Comparison of ENCODE assay signal across 9 mouse cellular contexts in the genomic region with DNA sequence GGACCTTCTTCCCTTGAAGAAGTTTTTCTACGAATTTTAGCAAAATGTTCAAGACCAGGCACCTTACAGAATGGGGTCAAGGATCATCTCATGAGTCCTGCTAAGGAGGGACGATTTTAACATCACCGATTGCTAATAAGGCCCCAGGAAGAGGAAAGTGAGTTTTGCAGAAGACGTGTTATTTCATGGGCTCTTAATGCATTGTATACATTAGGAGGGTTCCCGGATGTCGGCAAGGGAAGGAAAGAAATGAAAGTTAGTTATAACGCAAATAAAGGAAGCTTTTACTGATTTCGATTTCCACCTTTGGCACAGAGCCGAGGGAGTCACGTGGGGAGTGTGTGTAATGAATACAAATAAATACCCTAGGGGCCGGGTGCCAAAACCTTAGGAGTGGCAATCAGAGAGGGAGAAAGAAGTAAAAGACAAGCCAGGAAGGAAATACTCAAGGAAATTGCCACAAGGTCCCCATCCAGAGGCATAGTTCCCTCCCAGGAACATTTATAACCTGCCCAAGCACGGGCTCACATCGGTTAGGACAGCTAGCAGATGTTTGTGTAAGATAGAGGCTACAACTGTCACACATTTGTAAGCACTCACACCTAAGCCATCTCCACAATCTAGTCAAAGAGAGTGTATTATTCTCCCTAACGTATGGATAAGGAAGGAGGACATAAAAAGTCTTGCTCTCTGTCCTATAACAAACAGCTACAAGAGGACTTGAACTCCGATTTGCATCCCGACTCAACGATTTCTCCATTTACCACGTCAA. TPM values are rescaled to one million over a fixed set of nuclear protein-coding genes. Genes with fewer than 3 reads are reported as not detected.
DNase-seq lines count a peak whose midpoint lies in the region; ATAC-seq and TF ChIP-seq lines count a peak whose summit lies in the region.
"Had no signal": no experiment of that assay in that cellular context is flagged by ENCODE, and none has a peak within 500 bp of the region (broad histone marks: within the 10 kb centered on the region; RNA-seq: fewer than 3 reads in every experiment).

No protein-coding gene starts in this region.

- no peak for ATAC-seq in cerebellum, adult (ENCODE audit: insufficient number of reproducible peaks, low FRiP score, low TSS enrichment)
- no peak for ATAC-seq in liver, embryonic 11.5 days (replicated peaks; ENCODE audit: low FRiP score)
- peak; percentile 12; the same call in 1 of the 2 replicates for ATAC-seq in kidney, embryonic 16.5 days (ENCODE audit: low FRiP score, low TSS enrichment)

- no peak for TF ChIP-seq CTCF in liver, adult 2 months (IDR thresholded peaks at IDR 0.05; ENCODE audit: low read depth, low read length)

- no peaks in the 10 kb centered on the region; the same call in 1 of the 2 replicates for H3K27me3 ChIP-seq in liver, adult 2 months (ENCODE audit: control insufficient read depth, insufficient read depth, low read length)
- no peaks in the 10 kb centered on the region for H3K27me3 ChIP-seq in liver, embryonic 11.5 days (replicated peaks; ENCODE audit: control insufficient read depth, insufficient read depth, low read length)
- H3K27me3 ChIP-seq in kidney, embryonic 16.5 days (ENCODE audit: insufficient read depth, low read length): no peaks in the 10 kb centered on the region

- H3K4me2 ChIP-seq in liver, embryonic 11.5 days: no peak overlapping the region
- no peak overlapping the region; the same call in 1 of the 2 replicates for H3K4me2 ChIP-seq in kidney, embryonic 16.5 days (replicated peaks; ENCODE audit: low read depth, low read length)

- no peak overlapping the region for H3K4me3 ChIP-seq in liver, adult 2 months (ENCODE audit: insufficient read depth, low read depth, low read length)
- H3K4me3 ChIP-seq in liver, embryonic 11.5 days (ENCODE audit: low read depth, low read length): no peak overlapping the region
- no peak overlapping the region for H3K4me3 ChIP-seq in kidney, embryonic 16.5 days (ENCODE audit: low read length)

- no peaks in the 10 kb centered on the region for H3K79me2 ChIP-seq in liver, adult 2 months (ENCODE audit: control insufficient read depth, insufficient read depth, low read length)

- no peak overlapping the region for H3K9ac ChIP-seq in liver, adult 2 months (ENCODE audit: low read depth, low read length)
- no peak overlapping the region for H3K9ac ChIP-seq in liver, embryonic 11.5 days (ENCODE audit: low read depth, low read length)
- no peak overlapping the region for H3K9ac ChIP-seq in kidney, embryonic 16.5 days (replicated peaks; ENCODE audit: low read length)
- H3K9ac ChIP-seq: liver, embryonic 14.5 days had no signal

- H3K4me1 ChIP-seq in liver, adult 2 months (ENCODE audit: control insufficient read depth, insufficient read depth, low read length): peaks cover 5% of the 10 kb centered on the region; the same call in 1 of the 2 replicates
- no peaks in the 10 kb centered on the region for H3K4me1 ChIP-seq in liver, embryonic 11.5 days (replicated peaks; ENCODE audit: control insufficient read depth, insufficient read depth, low read length)
- H3K4me1 ChIP-seq in kidney, embryonic 16.5 days (ENCODE audit: insufficient read depth, low read length): peaks cover 7% of the 10 kb centered on the region; the same call in 1 of the 2 replicates

- 45% methylated on average over 18 of the region's 18 CpGs for WGBS in liver, adult 2 months
- 73% methylated on average over 18 of the region's 18 CpGs for WGBS in liver, embryonic 11.5 days
- WGBS in kidney, embryonic 16.5 days: 53% methylated on average over 18 of the region's 18 CpGs

- no peak overlapping the region for H3K27ac ChIP-seq in liver, adult 2 months (replicated peaks; ENCODE audit: insufficient read depth, low read depth, low read length)
- no peak overlapping the region for H3K27ac ChIP-seq in liver, embryonic 11.5 days (ENCODE audit: low read depth, low read length)
- H3K27ac ChIP-seq in kidney, embryonic 16.5 days (ENCODE audit: low read length): no peak overlapping the region
- H3K27ac ChIP-seq: liver, embryonic 14.5 days had no signal

- no peaks in the 10 kb centered on the region for H3K36me3 ChIP-seq in liver, adult 2 months (ENCODE audit: control insufficient read depth, insufficient read depth, low read length)
- no peaks in the 10 kb centered on the region for H3K36me3 ChIP-seq in liver, embryonic 11.5 days (ENCODE audit: control insufficient read depth, insufficient read depth, low read length)
- H3K36me3 ChIP-seq in kidney, embryonic 16.5 days (ENCODE audit: insufficient read depth, low read length): no peaks in the 10 kb centered on the region

- DNase-seq in cerebellum, adult 18-20 months: peak; percentile 4 to 5
- DNase-seq in liver, adult 2 months (ENCODE audit: extremely low read depth, low read depth, low spot score): peak; percentile 66
- DNase-seq in liver, embryonic 11.5 days (ENCODE audit: low spot score): no peak
- DNase-seq in lung, postnatal 25 days (ENCODE audit: low spot score): peak; percentile 69
- no peak for DNase-seq in yolk sac, embryonic 10.5 days (ENCODE audit: low spot score)
- no peak for DNase-seq in spleen, adult 12 weeks (ENCODE audit: low spot score)

- no peaks in the 10 kb centered on the region for H3K9me3 ChIP-seq in liver, embryonic 11.5 days (ENCODE audit: control insufficient read depth, low read length)
- H3K9me3 ChIP-seq in kidney, embryonic 16.5 days (ENCODE audit: low read length): no peaks in the 10 kb centered on the region

- TF ChIP-seq POLR2A in liver, adult 2 months (IDR thresholded peaks at IDR 0.05; ENCODE audit: extremely low read depth, insufficient read depth, low read length): no peak

RNA-seq across cellular contexts. Expression of gene Vldlr, which starts 35.7 kb away (rescaled TPM):
- 5.2 and 7.3 TPM in 2 replicates for total RNA-seq in liver, adult 2 months (2014; rRNA removed)
- 3.8 and 9.1 TPM in 2 replicates for polyA plus RNA-seq in liver, adult 2 months (2012; rRNA removed)
- 5.6 and 6.1 TPM in 2 replicates for polyA plus RNA-seq in liver, embryonic 11.5 days (2014; fragmentation: Nextera tagmentation; extraction: Ambion mirVana)
- polyA plus RNA-seq in kidney, embryonic 16.5 days (2015; fragmentation: Nextera tagmentation; extraction: Ambion mirVana): 37.9 and 40.0 TPM in 2 replicates

Comparison
In these comparisons a context has a peak if more than half of its experiments do, and no peak if none do; other contexts are left out.
1. DNase-seq: peak in cerebellum, adult 18-20 months (2 of 2), liver, adult 2 months (single experiment) and lung, postnatal 25 days (single experiment); none in liver, embryonic 11.5 days (single experiment), yolk sac, embryonic 10.5 days (single experiment) and spleen, adult 12 weeks (single experiment).